Mouse (Mus musculus): Measurements from ENCODE around the gene Brd7. TPM values are rescaled to one million over a fixed set of nuclear protein-coding genes. Genes with fewer than 3 reads are reported as not detected.

Gene Brd7
- polyA plus RNA-seq, 1 experiment from 2014 or later, result 88.8 TPM

DNA sequence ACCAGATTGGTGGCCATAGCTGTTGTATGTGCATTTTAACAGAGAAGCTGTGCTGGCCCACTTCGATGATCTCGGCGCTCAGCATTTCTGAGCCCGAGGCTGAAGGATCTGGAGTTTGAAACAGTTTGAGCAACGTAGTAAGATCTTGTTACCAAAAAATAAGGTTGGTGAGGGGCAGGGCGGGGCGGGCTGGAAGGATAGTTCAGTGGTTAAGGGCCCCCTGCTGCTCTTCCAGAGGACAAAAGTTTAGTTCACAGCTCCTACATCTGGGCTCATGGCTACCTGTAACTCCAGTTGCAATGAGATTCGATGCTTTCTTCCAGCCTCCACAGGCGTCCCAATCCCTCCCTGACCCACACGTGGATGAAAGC is 63.3 kb downstream of the Brd7 start:
- H3K4me3 ChIP-seq, result no peak overlapping the region
- H3K4me1 ChIP-seq, result peaks cover 42% of the 10 kb centered on the region
- H3K27me3 ChIP-seq (ENCODE audit: low read depth, poor library complexity, severe bottlenecking), result no peaks in the 10 kb centered on the region
- no peaks in the 10 kb centered on the region for H3K9me3 ChIP-seq (replicated peaks)
- 88% methylated on average over 10 of the region's 10 CpGs for WGBS
- no peak for DNase-seq (ENCODE audit: low spot score)
- peak overlapping the region; percentile 62 for H3K27ac ChIP-seq
- no peaks in the 10 kb centered on the region for H3K36me3 ChIP-seq

GRCm38 (mm10) chr8:88297976-88298732 is 63.8 kb downstream of the Brd7 start:
- 53% methylated on average over 12 of the region's 12 CpGs for WGBS
- H3K4me3 ChIP-seq, result no peak overlapping the region
- DNase-seq (ENCODE audit: low spot score), result no peak
- no peaks in the 10 kb centered on the region for H3K36me3 ChIP-seq
- peaks cover 42% of the 10 kb centered on the region for H3K4me1 ChIP-seq
- H3K27me3 ChIP-seq (ENCODE audit: low read depth, poor library complexity, severe bottlenecking), result no peaks in the 10 kb centered on the region
- no peaks in the 10 kb centered on the region for H3K9me3 ChIP-seq (replicated peaks)
- peak overlapping the region; percentile 57 for H3K27ac ChIP-seq

- no peak overlapping the region for H3K4me3 ChIP-seq
Observed at GRCm38 (mm10) chr8:88294977-88295376, 67.0 kb downstream of the Brd7 start.

GRCm38 (mm10) chr8:88293590-88294356 is 68.2 kb downstream of the Brd7 start:
- no peaks in the 10 kb centered on the region for H3K36me3 ChIP-seq
- H3K27me3 ChIP-seq (ENCODE audit: low read depth, poor library complexity, severe bottlenecking), result no peaks in the 10 kb centered on the region
- H3K4me1 ChIP-seq, result peaks cover 25% of the 10 kb centered on the region
- WGBS, result 92% methylated on average over 9 of the region's 9 CpGs
- no peak for DNase-seq (ENCODE audit: low spot score)
- no peak overlapping the region; the same call in 1 of the 2 replicates for H3K27ac ChIP-seq
- no peaks in the 10 kb centered on the region for H3K9me3 ChIP-seq (replicated peaks)
- no peak overlapping the region for H3K4me3 ChIP-seq

More at GRCm38 (mm10) chr8:88294977-88295376, 67.0 kb downstream of the Brd7 start:
- H3K4me1 ChIP-seq, result peaks cover 22% of the 10 kb centered on the region
- peak overlapping the region; percentile 37 for H3K27ac ChIP-seq
- H3K27me3 ChIP-seq (ENCODE audit: low read depth, poor library complexity, severe bottlenecking), result no peaks in the 10 kb centered on the region
- H3K9me3 ChIP-seq (replicated peaks), result no peaks in the 10 kb centered on the region
- no peak for DNase-seq (ENCODE audit: low spot score)
- no peaks in the 10 kb centered on the region for H3K36me3 ChIP-seq
- 95% methylated on average over 2 of the region's 2 CpGs for WGBS

DNA sequence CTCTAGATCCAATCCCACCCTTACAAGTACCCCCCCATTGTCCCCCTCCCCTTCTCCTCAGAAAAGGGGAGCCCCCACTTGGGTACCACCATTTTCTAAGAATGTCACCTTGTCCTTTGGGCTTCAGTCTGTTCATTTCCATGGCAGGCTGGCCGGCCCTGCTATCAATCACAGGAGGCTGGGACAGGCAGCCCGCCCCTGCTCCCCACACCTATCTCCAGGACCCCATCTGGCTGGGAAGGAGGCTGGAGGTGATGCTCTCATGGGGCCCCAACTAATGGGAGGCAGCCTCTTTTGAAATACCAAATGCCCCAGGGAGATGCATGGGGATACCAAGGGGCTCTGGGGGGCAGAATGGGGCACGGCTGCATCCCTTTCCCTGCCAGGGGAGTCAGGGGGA is 69.1 kb downstream of the Brd7 start:
- Histone ChIP-seq H3K4me3 (no peak overlapping the region), H3K27me3 (ENCODE audit: low read depth, poor library complexity, severe bottlenecking) (no peaks in the 10 kb centered on the region), H3K9me3 (replicated peaks) (no peaks in the 10 kb centered on the region), H3K4me1 (peaks cover 26% of the 10 kb centered on the region), H3K36me3 (no peaks in the 10 kb centered on the region), H3K27ac (no peak overlapping the region)
- 80% methylated on average over 3 of the region's 3 CpGs for WGBS
- DNase-seq (ENCODE audit: low spot score), result no peak

DNA sequence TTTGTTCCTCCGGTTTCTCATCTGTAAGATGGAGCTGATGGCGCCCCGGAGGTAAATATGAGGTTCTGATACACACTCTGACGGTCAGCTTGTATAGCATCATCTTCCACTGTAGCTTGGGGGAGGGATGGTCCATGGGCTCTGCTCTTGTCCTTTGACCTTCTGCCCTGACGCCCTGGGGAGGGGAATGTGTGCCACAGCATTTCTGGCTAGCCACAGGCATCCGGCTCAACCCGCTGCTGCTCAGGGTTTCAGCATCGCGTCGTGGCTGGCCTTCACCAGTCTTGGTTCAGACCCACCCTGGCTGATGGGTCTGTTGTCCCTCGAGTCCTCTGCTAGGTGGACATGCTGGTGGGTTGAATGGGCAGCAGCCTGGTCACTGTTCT is 70.7 kb downstream of the Brd7 start:
- peaks cover 22% of the 10 kb centered on the region for H3K4me1 ChIP-seq
- no peak overlapping the region for H3K27ac ChIP-seq
- no peak overlapping the region for H3K4me3 ChIP-seq
- no peaks in the 10 kb centered on the region for H3K27me3 ChIP-seq (ENCODE audit: low read depth, poor library complexity, severe bottlenecking)
- H3K36me3 ChIP-seq, result no peaks in the 10 kb centered on the region
- H3K9me3 ChIP-seq (replicated peaks), result no peaks in the 10 kb centered on the region
- no peak for DNase-seq (ENCODE audit: low spot score)
- 89% methylated on average over 11 of the region's 11 CpGs for WGBS

DNA sequence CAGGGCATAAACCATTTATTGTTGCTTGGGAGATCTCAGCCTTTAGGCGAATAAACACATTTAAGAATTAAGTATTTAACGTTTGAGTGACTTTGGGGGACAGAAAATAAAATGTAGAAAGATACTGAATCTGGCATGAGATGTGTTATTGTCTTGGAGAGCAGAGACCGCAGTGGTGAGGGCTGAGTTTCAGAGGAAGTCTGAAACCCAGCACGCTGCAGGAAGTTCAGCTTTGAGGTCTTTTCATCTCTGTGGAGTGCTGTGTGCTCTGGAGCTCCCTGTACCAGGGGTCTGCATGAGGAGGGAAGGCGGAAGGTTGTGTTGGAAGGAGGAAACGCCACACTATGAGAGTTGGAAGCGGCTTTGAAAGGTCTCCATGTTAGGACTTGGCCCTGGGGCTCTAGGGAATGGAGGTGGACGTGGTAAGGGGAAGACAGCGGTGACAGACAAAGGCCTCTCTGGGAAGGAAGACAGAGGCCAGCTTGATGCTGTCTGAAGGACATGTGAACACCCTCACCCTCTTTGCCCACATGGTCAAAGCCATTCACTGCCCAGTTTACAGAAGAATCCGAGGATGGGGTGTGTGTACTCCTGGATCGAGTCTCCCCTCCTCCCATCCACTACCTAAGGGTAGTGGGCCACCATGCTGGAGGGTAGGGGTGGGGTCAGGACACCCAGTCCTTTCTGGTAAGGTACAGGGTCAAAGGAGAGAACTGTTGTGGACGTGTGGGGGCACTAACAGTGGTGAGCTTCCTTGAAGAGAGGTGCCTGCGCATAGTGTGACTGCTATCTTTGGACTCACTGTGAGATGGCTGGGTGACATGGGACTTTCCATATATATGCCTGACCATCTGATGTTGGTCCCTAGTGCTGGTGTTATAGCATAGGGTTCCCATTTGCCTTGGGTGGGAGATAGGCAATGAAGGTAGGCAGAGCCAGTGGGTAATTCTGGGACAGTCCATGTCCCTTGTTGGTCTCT is 71.4 kb downstream of the Brd7 start:
- Histone ChIP-seq H3K27ac (no peak overlapping the region), H3K4me1 (peaks cover 27% of the 10 kb centered on the region), H3K36me3 (no peaks in the 10 kb centered on the region), H3K4me3 (no peak overlapping the region), H3K27me3 (ENCODE audit: low read depth, poor library complexity, severe bottlenecking) (no peaks in the 10 kb centered on the region), H3K9me3 (replicated peaks) (no peaks in the 10 kb centered on the region)
- no peak for DNase-seq (ENCODE audit: low spot score)
- WGBS, result 86% methylated on average over 13 of the region's 13 CpGs

GRCm38 (mm10) chr8:88289901-88290300 is 72.1 kb downstream of the Brd7 start:
- Histone ChIP-seq H3K27ac (no peak overlapping the region), H3K4me1 (peaks cover 33% of the 10 kb centered on the region), H3K4me3 (no peak overlapping the region), H3K27me3 (ENCODE audit: low read depth, poor library complexity, severe bottlenecking) (no peaks in the 10 kb centered on the region), H3K36me3 (no peaks in the 10 kb centered on the region), H3K9me3 (replicated peaks) (no peaks in the 10 kb centered on the region)
- 63% methylated on average over 1 of the region's 1 CpGs for WGBS
- no peak for DNase-seq (ENCODE audit: low spot score)

GRCm38 (mm10) chr8:88288622-88289242 is 73.3 kb downstream of the Brd7 start:
- no peaks in the 10 kb centered on the region for H3K9me3 ChIP-seq (replicated peaks)
- WGBS, result 68% methylated on average over 12 of the region's 12 CpGs
- H3K27me3 ChIP-seq (ENCODE audit: low read depth, poor library complexity, severe bottlenecking), result no peaks in the 10 kb centered on the region
- peaks cover 34% of the 10 kb centered on the region for H3K4me1 ChIP-seq
- H3K36me3 ChIP-seq, result no peaks in the 10 kb centered on the region
- no peak overlapping the region for H3K4me3 ChIP-seq
- peak overlapping the region; percentile 80 for H3K27ac ChIP-seq
- no peak for DNase-seq (ENCODE audit: low spot score)

DNA sequence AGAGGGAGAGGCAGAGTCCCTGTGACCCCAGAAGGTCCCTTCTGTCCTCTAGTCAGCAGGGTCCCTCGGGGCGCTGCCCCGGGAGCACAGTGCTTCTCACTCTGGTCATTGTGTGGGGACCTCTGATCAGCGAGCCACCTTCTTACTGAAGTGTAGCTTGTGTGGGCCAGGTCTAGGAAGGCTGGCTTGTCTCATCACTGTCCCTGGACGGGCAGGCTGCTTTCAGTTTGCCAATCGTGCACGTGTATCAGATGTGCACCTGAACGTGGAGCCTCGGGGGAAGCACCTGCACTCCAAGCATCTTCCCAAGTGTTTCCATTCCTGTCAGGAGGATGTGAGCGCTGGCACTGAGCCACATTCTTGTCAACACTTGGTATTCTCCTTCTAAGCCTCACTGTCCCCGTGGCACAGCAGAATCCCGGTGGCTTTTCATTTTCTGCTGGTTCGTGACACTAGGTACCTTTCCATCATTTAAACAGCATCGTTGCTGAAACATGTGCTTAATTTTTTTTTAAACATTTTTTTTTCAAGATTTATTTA is 75.5 kb downstream of the Brd7 start:
- Histone ChIP-seq H3K27ac (no peak overlapping the region), H3K36me3 (no peaks in the 10 kb centered on the region), H3K27me3 (ENCODE audit: low read depth, poor library complexity, severe bottlenecking) (no peaks in the 10 kb centered on the region), H3K9me3 (replicated peaks) (no peaks in the 10 kb centered on the region), H3K4me1 (peaks cover 52% of the 10 kb centered on the region), H3K4me3 (no peak overlapping the region)
- 91% methylated on average over 14 of the region's 14 CpGs for WGBS
- DNase-seq (ENCODE audit: low spot score), result no peak

DNA sequence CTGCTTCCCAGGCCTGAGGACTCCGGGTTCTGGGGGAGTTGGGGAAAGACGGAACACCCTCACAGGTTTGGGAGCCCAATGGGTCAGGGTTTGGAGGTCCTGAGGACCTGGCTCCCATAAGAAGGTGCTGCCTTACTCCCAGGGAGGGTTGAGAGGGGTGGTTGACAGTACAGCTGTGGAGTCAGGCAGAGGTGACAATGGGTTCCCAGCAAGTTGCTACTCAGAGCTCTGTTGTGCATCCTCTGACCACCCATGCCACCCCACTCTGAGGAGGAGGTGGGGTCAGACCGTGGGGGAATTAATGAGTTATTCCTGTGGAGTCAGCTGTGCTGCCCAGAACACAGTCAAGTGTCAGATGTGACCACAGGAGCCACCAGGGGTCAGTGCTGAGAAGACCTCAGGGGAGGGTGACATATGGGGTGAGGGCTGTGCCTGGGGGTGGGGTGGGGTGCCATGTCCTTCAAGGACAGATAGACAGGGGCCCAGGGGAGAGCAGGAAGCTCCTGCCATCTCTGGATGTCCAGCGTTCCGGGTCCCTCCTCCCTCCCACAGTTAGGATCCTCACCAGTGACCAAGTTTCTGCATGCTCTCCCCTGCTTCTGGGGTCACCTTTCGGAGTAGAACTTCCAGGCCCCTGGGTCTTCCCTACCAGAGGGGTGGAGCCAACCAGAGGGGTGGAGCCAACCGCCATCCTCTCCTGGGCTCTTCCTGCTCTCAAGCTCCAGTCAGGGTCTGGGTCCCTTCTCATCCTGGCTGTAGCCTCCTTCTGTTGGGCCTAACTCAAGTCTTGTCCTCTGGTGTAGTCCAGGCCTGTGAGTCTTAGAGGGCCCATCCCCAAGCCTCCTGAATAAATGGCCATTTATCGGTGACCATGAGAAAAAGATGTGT is 76.3 kb downstream of the Brd7 start:
- H3K9me3 ChIP-seq (replicated peaks), result no peaks in the 10 kb centered on the region
- no peak overlapping the region for H3K4me3 ChIP-seq
- no peaks in the 10 kb centered on the region for H3K36me3 ChIP-seq
- no peak for DNase-seq (ENCODE audit: low spot score)
- peak overlapping the region; percentile 32; the same call in 1 of the 2 replicates for H3K27ac ChIP-seq
- WGBS, result 88% methylated on average over 8 of the region's 8 CpGs
- no peaks in the 10 kb centered on the region for H3K27me3 ChIP-seq (ENCODE audit: low read depth, poor library complexity, severe bottlenecking)
- peaks cover 52% of the 10 kb centered on the region for H3K4me1 ChIP-seq
